ENCODE assay signal across 17 mouse cellular contexts in the genomic region with DNA sequence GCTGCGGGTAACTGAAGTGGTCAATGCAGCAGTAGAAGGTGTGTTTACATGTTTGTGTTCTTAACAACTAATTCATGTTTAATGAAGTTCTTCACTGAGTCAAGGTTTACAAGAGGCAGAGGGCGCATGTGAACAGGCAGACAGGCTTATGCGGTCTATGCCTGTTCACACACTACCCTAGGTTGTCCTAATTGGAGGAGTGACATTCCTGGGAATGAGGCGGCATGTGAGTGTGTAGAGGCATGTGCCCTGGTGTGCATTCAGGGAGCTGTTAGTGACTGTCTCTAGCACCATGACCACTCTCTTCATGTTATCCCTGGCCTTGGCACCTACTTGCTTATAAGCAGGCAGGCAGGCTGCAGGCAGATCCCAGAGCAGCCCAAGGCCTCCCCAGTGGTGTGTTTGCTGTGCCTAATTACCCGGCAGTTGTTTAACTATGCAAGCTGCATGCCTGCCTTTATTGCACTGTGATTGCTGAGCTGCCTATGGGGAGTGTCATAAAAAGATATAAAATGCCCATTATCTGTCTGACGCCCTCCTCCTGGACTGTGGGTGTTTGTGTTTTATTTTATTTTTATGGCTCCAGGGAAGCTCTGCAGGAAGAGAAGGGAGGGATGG. TPM values are rescaled to one million over a fixed set of nuclear protein-coding genes. Genes with fewer than 3 reads are reported as not detected.
A peak's percentile ranks its signal among the peaks of the same experiment; 100 is the strongest.
DNase-seq lines count a peak whose midpoint lies in the region; ATAC-seq and TF ChIP-seq lines count a peak whose summit lies in the region.
"Had no signal": no experiment of that assay in that cellular context is flagged by ENCODE, and none has a peak within 500 bp of the region (broad histone marks: within the 10 kb centered on the region; RNA-seq: fewer than 3 reads in every experiment).

No protein-coding gene starts in this region.

- peaks cover 19% of the 10 kb centered on the region; the same call in 1 of the 2 replicates for H3K4me1 ChIP-seq in kidney, embryonic 16.5 days (ENCODE audit: insufficient read depth, low read length)
- H3K4me1 ChIP-seq in hindbrain, postnatal 0 days (ENCODE audit: insufficient read depth, low read length): no peaks in the 10 kb centered on the region
- H3K4me1 ChIP-seq in neural tube, embryonic 14.5 days (ENCODE audit: control insufficient read depth, insufficient read depth, low read length): peaks cover 20% of the 10 kb centered on the region

- peak; percentile 49 for ATAC-seq in kidney, embryonic 16.5 days (ENCODE audit: low FRiP score, low TSS enrichment)
- ATAC-seq in hindbrain, postnatal 0 days: peak; percentile 64; the same call in 1 of the 2 replicates
- peak; percentile 93 for ATAC-seq in neural tube, embryonic 14.5 days (ENCODE audit: low read depth)
- no peak for ATAC-seq in megakaryocyte, adult 5-6 weeks (ENCODE audit: poor library complexity, severe bottlenecking)
- ATAC-seq: activated CD4-positive, CD25-positive, alpha-beta regulatory T cell, adult 4 months; liver, postnatal 0 days had no signal

- no peaks in the 10 kb centered on the region for H3K9me3 ChIP-seq in kidney, embryonic 16.5 days (ENCODE audit: low read length)
- no peaks in the 10 kb centered on the region for H3K9me3 ChIP-seq in hindbrain, postnatal 0 days (ENCODE audit: low read length)
- no peaks in the 10 kb centered on the region for H3K9me3 ChIP-seq in neural tube, embryonic 14.5 days (ENCODE audit: control insufficient read depth, low read length)
- H3K9me3 ChIP-seq: kidney, embryonic 15.5 days had no signal

- no peak for TF ChIP-seq CTCF in hindbrain, postnatal 0 days (IDR thresholded peaks at IDR 0.05; ENCODE audit: low read depth)

- no peak overlapping the region for H3K9ac ChIP-seq in kidney, embryonic 16.5 days (replicated peaks; ENCODE audit: low read length)
- no peak overlapping the region for H3K9ac ChIP-seq in hindbrain, postnatal 0 days (replicated peaks; ENCODE audit: low read length)
- H3K9ac ChIP-seq in neural tube, embryonic 14.5 days (replicated peaks; ENCODE audit: low read depth, low read length): no peak overlapping the region
- H3K9ac ChIP-seq: kidney, embryonic 15.5 days; liver, postnatal 0 days had no signal

- 51% methylated on average over 6 of the region's 6 CpGs for whole genome bisulfite sequencing in kidney, embryonic 16.5 days
- 67% methylated on average over 6 of the region's 6 CpGs for WGBS in hindbrain, postnatal 0 days
- 29% methylated on average over 6 of the region's 6 CpGs for WGBS in large intestine, adult 2 months
- WGBS in neural tube, embryonic 14.5 days: 29% methylated on average over 6 of the region's 6 CpGs

- H3K27ac ChIP-seq in kidney, embryonic 16.5 days (ENCODE audit: low read length): no peak overlapping the region
- no peak overlapping the region for H3K27ac ChIP-seq in hindbrain, postnatal 0 days
- peak overlapping the region; percentile 55; the same call in 1 of the 2 replicates for H3K27ac ChIP-seq in neural tube, embryonic 14.5 days (ENCODE audit: low read depth, low read length)
- H3K27ac ChIP-seq: kidney, embryonic 15.5 days had no signal

- no peak overlapping the region for H3K4me2 ChIP-seq in kidney, embryonic 16.5 days (replicated peaks; ENCODE audit: low read depth, low read length)
- H3K4me2 ChIP-seq in hindbrain, postnatal 0 days (ENCODE audit: low read depth, low read length): no peak overlapping the region
- H3K4me2 ChIP-seq in neural tube, embryonic 14.5 days (ENCODE audit: low read depth, low read length): no peak overlapping the region
- H3K4me2 ChIP-seq: kidney, embryonic 15.5 days had no signal

- DNase-seq in kidney, adult 18-20 months: no peak
- DNase-seq in hindbrain, postnatal 0 days (ENCODE audit: low spot score): no peak
- peak; percentile 83 for DNase-seq in large intestine, adult 2 months (ENCODE audit: low read depth, low spot score)
- DNase-seq in gastrocnemius, adult 18-20 months (ENCODE audit: low spot score): no peak
- DNase-seq: cerebellum, adult 18-20 months; heart, postnatal 10 days; layer of hippocampus, adult 9-11 months; liver, postnatal 0 days; lung, postnatal 4 days; right cerebral cortex, postnatal 4 days; thymus, adult 2 months had no signal

- H3K4me3 ChIP-seq in kidney, embryonic 16.5 days (ENCODE audit: low read length): no peak overlapping the region
- no peak overlapping the region for H3K4me3 ChIP-seq in hindbrain, postnatal 0 days (ENCODE audit: low read length)
- H3K4me3 ChIP-seq in neural tube, embryonic 14.5 days (ENCODE audit: low read depth, low read length): no peak overlapping the region
- H3K4me3 ChIP-seq: erythroblast, embryonic 14.5 days; kidney, embryonic 15.5 days had no signal

- H3K27me3 ChIP-seq in kidney, embryonic 16.5 days (ENCODE audit: insufficient read depth, low read length): no peaks in the 10 kb centered on the region
- H3K27me3 ChIP-seq in hindbrain, postnatal 0 days (ENCODE audit: insufficient read depth, low read length): no peaks in the 10 kb centered on the region
- no peaks in the 10 kb centered on the region for H3K27me3 ChIP-seq in neural tube, embryonic 14.5 days (ENCODE audit: control insufficient read depth, insufficient read depth, low read length)
- H3K27me3 ChIP-seq: kidney, embryonic 15.5 days had no signal

- peaks cover 3% of the 10 kb centered on the region; the same call in 1 of the 2 replicates for H3K36me3 ChIP-seq in kidney, embryonic 16.5 days (ENCODE audit: insufficient read depth, low read length)
- H3K36me3 ChIP-seq in hindbrain, postnatal 0 days (ENCODE audit: insufficient read depth, low read length): no peaks in the 10 kb centered on the region; the same call in 1 of the 2 replicates
- H3K36me3 ChIP-seq in neural tube, embryonic 14.5 days (ENCODE audit: control insufficient read depth, insufficient read depth, low read length): no peaks in the 10 kb centered on the region

RNA-seq across cellular contexts. Expression of a gene that starts 51.9 kb away (rescaled TPM):
- 61.0 and 64.8 TPM in 2 replicates for polyA plus RNA-seq in kidney, embryonic 16.5 days (2015; fragmentation: Nextera tagmentation; extraction: Ambion mirVana)
- 67.5 and 75.5 TPM in 2 replicates for total RNA-seq in hindbrain, postnatal 0 days (2014; rRNA removed)
- polyA plus RNA-seq in hindbrain, postnatal 0 days (2015; fragmentation: Nextera tagmentation; extraction: Ambion mirVana): 76.5 and 81.4 TPM in 2 replicates
- 16.2 and 17.1 TPM in 2 replicates for polyA plus RNA-seq in large intestine, adult 2 months (2012; rRNA removed)
- polyA plus RNA-seq in neural tube, embryonic 14.5 days (2014; fragmentation: Nextera tagmentation; extraction: Ambion mirVana): 81.3 and 87.5 TPM in 2 replicates
- 10 to 100 TPM; 14.9 to 15.7 TPM for total RNA-seq in gastrocnemius, adult 18-20 months (2021)
- total RNA-seq in megakaryocyte, adult 5-6 weeks (2015): 9.6 and 11.3 TPM in 2 replicates
- 14.7 and 18.1 TPM in 2 replicates for total RNA-seq in megakaryocyte, adult 5-6 weeks (2017)
